Mouse (Mus musculus) neutrophil, adult 59 days (primary cell): ENCODE measurements around the gene Ccdc24. TPM values are rescaled to one million over a fixed set of nuclear protein-coding genes. Genes with fewer than 3 reads are reported as not detected.

Experiments used
- total RNA-seq, 2 experiments: library from RNA; stranded (reverse); gene quantifications; 1 replicate in 1 of 2; 2 replicates in 1 of 2; pipeline ENCODE4 v1.2.4; 2023

Gene Ccdc24
- not detected for total RNA-seq

DNA sequence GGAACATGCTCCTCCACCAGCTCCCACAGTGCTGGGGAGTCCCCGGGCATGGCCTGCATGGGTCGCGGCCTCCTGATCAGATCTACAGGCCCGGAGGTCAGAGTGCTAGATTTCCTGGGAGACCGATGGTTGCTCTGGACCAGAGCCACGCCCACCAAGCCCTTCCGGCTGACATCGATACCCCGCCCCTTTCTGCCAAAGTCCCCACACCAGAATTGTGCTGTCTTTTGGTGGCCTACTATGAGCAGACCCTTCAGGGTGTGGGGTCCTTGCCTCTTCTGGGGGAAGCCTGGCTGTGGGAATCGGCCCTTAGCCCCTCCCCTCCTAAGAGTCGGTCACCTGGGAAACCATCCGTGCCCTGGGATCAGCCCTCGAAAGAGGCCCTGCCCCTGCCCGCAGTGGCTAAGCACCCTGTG, at the start of gene Ccdc24:
TSS of gene Ccdc24 (minus strand) at position 87 of the 416 bp plus-strand sequence.

DNA sequence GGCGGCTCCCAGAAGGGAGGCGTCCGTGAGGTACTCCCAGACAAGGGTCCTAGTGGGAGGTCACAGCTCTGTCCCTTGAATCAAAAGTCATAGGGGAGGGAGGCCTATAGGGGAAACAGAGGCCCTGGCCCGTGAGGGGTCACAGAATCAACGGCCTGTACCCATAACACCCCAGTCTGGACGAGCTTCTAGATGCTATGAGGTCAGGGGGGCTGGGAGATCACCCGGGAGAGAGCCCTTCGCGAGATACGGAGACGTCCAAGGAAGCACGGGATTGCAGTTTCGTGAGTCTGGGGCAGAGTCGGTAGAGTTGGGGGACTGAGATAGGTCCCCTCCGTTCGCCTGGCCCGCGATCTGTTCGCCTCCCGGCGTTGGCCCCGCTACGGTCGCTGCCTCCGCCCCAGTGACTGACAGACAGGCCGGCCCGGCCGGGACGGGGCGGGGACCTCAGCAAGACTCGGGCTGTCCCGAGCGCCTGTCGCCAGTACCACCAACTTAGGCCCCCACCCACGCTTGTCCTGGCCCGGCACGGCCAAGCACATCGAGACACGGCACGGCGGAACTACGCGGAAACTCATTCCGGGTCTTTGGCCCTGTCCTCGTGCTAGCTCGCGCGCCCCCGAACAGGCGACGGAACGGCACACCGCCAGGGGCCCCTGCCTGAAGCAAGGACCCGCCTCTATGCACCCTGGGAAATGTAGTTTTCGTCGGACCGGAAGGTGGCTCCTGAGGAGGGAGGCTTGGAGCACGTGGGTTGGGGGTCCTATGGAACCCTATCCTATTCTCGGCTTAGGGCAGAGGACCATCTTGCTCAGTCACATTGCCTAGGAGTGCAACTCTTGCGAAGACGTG, 42.5 kb upstream of the Ccdc24 start, which contains the start of gene Ipo13:
TSS of gene Ipo13 (minus strand) at position 409 of the 852 bp plus-strand sequence.

DNA sequence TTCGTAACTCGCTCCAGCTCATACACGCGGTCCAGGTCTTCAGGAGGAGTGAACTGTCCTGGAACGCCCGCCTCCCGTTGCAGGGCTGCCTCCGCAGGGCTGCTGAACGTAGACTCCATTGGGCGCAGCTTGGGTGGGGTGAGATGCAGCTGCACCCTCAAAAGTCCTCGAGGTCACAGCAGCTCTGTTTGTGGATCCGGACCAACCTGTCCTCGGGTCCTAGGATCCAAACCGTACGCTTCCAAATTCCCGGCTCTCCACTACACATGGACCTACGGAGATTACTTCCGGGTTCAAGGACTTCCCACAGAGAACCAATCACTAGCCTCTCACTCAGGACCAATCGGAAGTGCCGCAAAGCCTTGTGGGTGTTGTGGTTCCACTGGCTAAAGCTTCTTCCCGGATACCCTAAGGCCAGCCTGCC, 19.4 kb upstream of the Ccdc24 start, which contains the start of gene Dph2:
TSS of gene Dph2 (minus strand) at position 295 of the 424 bp plus-strand sequence.

DNA sequence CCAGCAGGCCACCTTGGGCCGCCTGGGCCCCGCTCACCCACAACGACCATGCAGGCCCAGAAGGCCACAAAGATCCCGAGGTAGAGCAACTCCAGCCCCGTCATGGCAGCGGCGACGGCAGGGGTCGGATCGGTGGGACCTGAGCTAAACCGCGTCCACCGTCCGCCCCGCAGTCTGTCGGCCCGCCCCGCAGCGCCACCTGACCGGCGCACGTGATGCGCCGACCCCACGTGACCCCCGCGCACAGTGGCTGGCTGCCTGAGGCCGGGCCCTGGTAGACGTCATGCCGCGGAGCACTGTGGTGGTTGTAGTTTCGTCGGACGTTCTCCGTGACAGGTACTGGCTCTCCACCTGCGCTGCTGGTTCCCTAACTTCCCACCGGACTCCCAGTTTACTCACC, 14.8 kb upstream of the Ccdc24 start, which contains the start of gene Atp6v0b:
TSS of gene Atp6v0b (minus strand) at position 201 of the 400 bp plus-strand sequence.

DNA sequence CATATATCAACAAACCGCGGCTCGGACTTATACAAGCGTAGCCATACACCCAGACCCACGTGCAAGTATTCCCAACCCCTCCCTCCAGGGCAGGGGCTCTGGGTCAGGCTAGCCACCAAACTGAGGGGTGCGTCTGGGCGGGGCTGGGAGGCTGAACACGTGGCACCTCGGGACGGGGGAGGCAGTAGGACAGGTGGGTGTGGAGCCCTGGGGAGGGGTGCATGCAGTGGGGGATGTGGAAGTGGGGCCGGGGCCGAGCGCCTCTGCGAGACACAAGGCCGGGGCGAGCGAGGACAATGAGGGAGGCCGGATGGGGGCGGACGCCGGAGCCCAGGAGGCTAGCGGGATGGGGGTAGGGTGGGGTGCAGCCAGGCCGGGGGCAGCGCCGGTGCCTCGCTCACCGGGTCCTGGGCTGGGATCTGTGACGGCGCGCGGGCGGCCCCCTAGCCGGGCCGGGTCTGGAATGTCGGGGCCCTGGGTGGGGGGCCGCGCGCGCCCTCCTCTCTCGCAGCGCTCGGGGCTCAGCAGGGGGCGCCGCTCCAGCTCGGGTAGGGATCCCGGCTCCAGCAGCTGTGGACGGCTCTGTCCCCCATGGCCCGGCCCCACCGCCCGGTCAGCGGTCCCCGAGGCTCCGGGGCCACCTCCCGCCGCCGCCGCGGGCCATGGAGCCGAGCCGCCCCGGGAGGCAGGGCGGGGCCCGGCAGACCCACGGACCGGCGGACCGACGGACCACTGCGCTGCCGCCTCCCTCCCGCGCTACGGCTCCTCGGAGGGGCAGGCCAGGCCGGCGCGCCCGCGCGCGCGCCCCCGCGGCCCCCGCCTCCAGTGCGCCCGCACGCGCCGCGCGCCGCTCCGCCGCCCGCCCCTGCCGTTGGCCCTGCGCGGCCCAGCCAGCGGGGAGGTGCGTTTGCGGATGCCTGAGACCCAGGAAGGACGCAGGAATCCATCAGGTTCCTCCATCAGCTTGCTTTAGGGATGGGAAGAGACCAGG, 10.6 kb upstream of the Ccdc24 start, which contains the start of gene B4galt2:
TSS of gene B4galt2 (minus strand) at position 787 of the 991 bp plus-strand sequence.

DNA sequence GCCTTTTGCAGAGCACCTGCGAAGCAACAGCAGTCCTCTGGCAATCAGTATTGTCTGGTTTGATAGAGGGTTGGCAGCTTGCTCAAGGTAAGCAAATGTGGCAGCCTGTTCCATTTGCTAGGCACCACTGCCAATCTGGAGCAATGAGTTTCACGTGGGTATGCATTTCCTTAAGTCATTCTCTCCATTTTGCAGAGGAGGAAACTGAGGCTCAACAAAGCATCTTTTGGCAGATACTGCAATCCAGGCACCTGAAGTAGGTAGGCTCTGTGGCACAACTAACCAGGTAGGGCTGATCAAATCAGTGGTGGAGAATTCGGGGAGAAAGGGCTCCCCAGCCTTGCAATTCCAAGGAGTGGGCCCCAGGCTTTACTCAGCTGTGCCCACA, 37.9 kb downstream of the Ccdc24 start, which contains the start of gene Slc6a9:
TSS of gene Slc6a9 (plus strand) at position 50 of the 388 bp plus-strand sequence.

Other genes with a start within 250 kb of the Ccdc24 start
- 10 to 100 TPM; 16.1 to 17.8 TPM for gene Dmap1, start 190.3 kb downstream of the Ccdc24 start, total RNA-seq
- not detected for gene Gm12845, start 148.1 kb downstream of the Ccdc24 start, total RNA-seq
- gene Klf17, start 106.9 kb downstream of the Ccdc24 start, total RNA-seq: not detected
- gene Slc6a9, start 38.1 kb downstream of the Ccdc24 start, total RNA-seq: 1 to 10 TPM; 2.2 to 4.1 TPM
- under 1 TPM in 1 of 2 experiments, not detected in 1; 0.26 TPM for gene B4galt2, start 10.9 kb upstream of the Ccdc24 start, total RNA-seq
- 100 to 1,000 TPM; 315 to 342 TPM for gene Atp6v0b, start 14.8 kb upstream of the Ccdc24 start, total RNA-seq
- 1 to 10 TPM; 2.3 to 2.7 TPM for gene Dph2, start 19.5 kb upstream of the Ccdc24 start, total RNA-seq
- gene Ipo13, start 42.4 kb upstream of the Ccdc24 start, total RNA-seq: 10 to 100 TPM; 27.5 to 31.2 TPM
- gene Artn, start 57.2 kb upstream of the Ccdc24 start, total RNA-seq: not detected